Mouse (Mus musculus) heart, embryonic 14.5 days (tissue): ENCODE measurements around the gene Erc2. TPM values are rescaled to one million over a fixed set of nuclear protein-coding genes. Genes with fewer than 3 reads are reported as not detected.

ENCODE experiments used
- ATAC-seq: fragments of 200-750 bp; cut with Nextera tagmentation; 2 replicates; pipeline ENCODE4 v1.8.0; 2017; ENCODE audit warnings: low read depth, moderate TSS enrichment; ENCODE audit not compliant: insufficient number of reproducible peaks, insufficient read depth, low FRiP score
- H3K27ac ChIP-seq, 2 experiments: fragments of 200-500 bp in 1 of 2; fragments of 300-500 bp in 1 of 2; sonication (generic) in 1 of 2; replicated peaks in 1 of 2; 2 replicates each; pipeline ENCODE4 v1.5.1; 2012 to 2014; ENCODE audit warnings: low read depth in 2 of 2, low read length in 2 of 2, control low read depth in 1 of 2, mild to moderate bottlenecking in 1 of 2, mixed read lengths in 1 of 2; ENCODE audit not compliant: control insufficient read depth in 1 of 2, insufficient read depth in 1 of 2
- H3K27me3 ChIP-seq: fragments of 300-500 bp; sonication (generic); 2 replicates; pipeline ENCODE4 v1.6.1; 2014; ENCODE audit warnings: mild to moderate bottlenecking, low read length, control low read depth; ENCODE audit not compliant: control insufficient read depth, insufficient read depth
- H3K36me3 ChIP-seq: fragments of 300-500 bp; sonication (generic); 2 replicates; pipeline ENCODE4 v1.6.1; 2014; ENCODE audit warnings: mild to moderate bottlenecking, control low read depth, low read length, mixed read lengths; ENCODE audit not compliant: control insufficient read depth, insufficient read depth
- H3K4me1 ChIP-seq, 2 experiments: fragments of 200-500 bp in 1 of 2; fragments of 300-500 bp in 1 of 2; sonication (generic) in 1 of 2; 2 replicates each; pipeline ENCODE4 v1.6.1; 2012 to 2014; ENCODE audit warnings: low read length in 2 of 2, control low read depth in 1 of 2, mixed read lengths in 1 of 2; ENCODE audit not compliant: control insufficient read depth in 2 of 2, insufficient read depth in 2 of 2
- H3K4me2 ChIP-seq: fragments of 300-500 bp; sonication (generic); 2 replicates; pipeline ENCODE4 v1.6.1; 2014; ENCODE audit warnings: mild to moderate bottlenecking, low read length
- H3K4me3 ChIP-seq, 2 experiments: fragments of 200-500 bp in 1 of 2; fragments of 300-500 bp in 1 of 2; sonication (generic) in 1 of 2; 2 replicates each; pipeline ENCODE4 v1.5.1; 2012 to 2014; ENCODE audit warnings: low read length in 2 of 2, mild to moderate bottlenecking in 2 of 2, control low read depth in 1 of 2, low read depth in 1 of 2, moderate library complexity in 1 of 2; ENCODE audit not compliant: control insufficient read depth in 1 of 2, insufficient read depth in 1 of 2
- H3K9ac ChIP-seq: fragments of 300-500 bp; sonication (generic); 2 replicates; pipeline ENCODE4 v1.6.1; 2014; ENCODE audit warnings: mild to moderate bottlenecking, low read length
- H3K9me3 ChIP-seq: fragments of 300-500 bp; sonication (generic); 2 replicates; pipeline ENCODE4 v1.6.1; 2016; ENCODE audit warnings: low read length, control low read depth; ENCODE audit not compliant: control insufficient read depth
- WGBS: fragments of 180-500 bp; shearing (Covaris S2); extraction: QIAGEN DNeasy Blood & Tissue Kit; methylation state at CpG from one replicate; pipeline ENCODE4 v1.1.7; 2014; 5-methylcytosine and 5-hydroxymethylcytosine counted together
- polyA plus RNA-seq: library from polyadenylated mRNA; unstranded; fragments of >200 nt; fragmentation: Nextera tagmentation; extraction: Ambion mirVana; gene quantifications from 2 replicates; pipeline ENCODE4 v1.2.1, GENCODE M21; 2014

Erc2 gene
- polyA plus RNA-seq, 1 experiment from 2014 or later: 3.2 TPM

- Histone ChIP-seq H3K27ac (no peak overlapping the region), H3K4me1 (peaks cover 25 to 32% of the 10 kb centered on the region in 2 experiments)
These were observed 790.2 kb downstream of the Erc2 start for GRCm38 (mm10) chr14:28412252-28412995.

DNA sequence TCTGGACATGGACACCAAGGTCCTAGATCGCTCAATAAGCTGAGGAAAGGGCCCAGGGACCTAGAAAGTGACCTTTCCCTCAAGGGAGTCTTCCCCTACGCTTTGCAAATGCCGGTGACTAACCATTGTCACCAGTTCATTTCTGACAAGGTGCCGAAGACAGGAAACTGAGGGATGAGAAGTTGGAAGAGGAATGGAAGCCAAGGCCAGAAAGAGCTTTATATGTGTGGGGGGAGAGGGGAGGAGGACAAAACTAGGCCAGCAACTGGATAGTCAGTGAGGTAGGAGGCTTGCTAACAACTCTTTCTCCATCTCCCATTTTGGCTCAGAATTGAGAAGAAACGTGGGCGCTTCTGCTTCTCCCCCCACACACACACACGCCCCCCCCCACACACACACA, 791.3 kb downstream of the Erc2 start:
- WGBS: 83% methylated on average over 7 of the region's 7 CpGs
- peaks cover 34 to 43% of the 10 kb centered on the region in 2 experiments for H3K4me1 ChIP-seq

More at GRCm38 (mm10) chr14:28412252-28412995, 790.2 kb downstream of the Erc2 start:
- WGBS: 53% methylated on average over 8 of the region's 8 CpGs
- Histone ChIP-seq H3K9ac (no peak overlapping the region), H3K9me3 (no peaks in the 10 kb centered on the region), H3K27me3 (no peaks in the 10 kb centered on the region), H3K4me2 (no peak overlapping the region), H3K4me3 (no peak overlapping the region), H3K36me3 (no peaks in the 10 kb centered on the region)
- ATAC-seq: no peak

DNA sequence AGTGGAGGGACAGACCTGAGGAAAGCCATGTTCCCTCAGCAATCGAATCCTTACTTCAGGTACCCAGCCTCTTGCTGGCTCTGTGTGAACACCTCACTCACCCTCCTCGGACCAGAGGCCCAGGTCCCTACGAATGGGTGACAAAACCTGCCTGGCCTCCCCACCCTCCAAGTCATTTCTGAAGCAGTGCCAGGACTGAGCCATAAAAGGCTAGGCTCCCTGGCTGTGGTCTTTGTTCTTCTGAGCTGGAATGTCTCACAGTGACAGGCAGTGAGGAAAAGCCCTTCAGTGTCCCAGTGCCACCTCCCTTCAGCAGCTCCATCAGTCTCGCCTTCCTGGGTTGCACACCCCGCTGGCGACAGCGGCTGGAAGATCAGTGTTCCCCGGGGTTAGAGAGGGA, 794.8 kb downstream of the Erc2 start:
- H3K27me3 ChIP-seq: no peaks in the 10 kb centered on the region
- H3K4me2 ChIP-seq: 0 out of 2 replicates have a peak overlapping the region, but pooled peaks have one; percentile 7
- H3K4me3 ChIP-seq: no peak overlapping the region
- peak; percentile 93 for ATAC-seq
- H3K27ac ChIP-seq: peak overlapping the region; percentile 84
- H3K9me3 ChIP-seq: no peaks in the 10 kb centered on the region
- H3K4me1 ChIP-seq: peaks cover 31 to 43% of the 10 kb centered on the region in 2 experiments
- H3K36me3 ChIP-seq: no peaks in the 10 kb centered on the region
- 3% methylated on average over 8 of the region's 8 CpGs for WGBS
- H3K9ac ChIP-seq: no peak overlapping the region

More for the DNA sequence above, 791.3 kb downstream of the Erc2 start:
- no peaks in the 10 kb centered on the region for H3K27me3 ChIP-seq
- H3K9ac ChIP-seq: no peak overlapping the region
- H3K9me3 ChIP-seq: no peaks in the 10 kb centered on the region
- no peaks in the 10 kb centered on the region for H3K36me3 ChIP-seq
- no peak overlapping the region for H3K4me2 ChIP-seq
- no peak overlapping the region for H3K4me3 ChIP-seq
- no peak overlapping the region for H3K27ac ChIP-seq
- no peak for ATAC-seq

- ATAC-seq: no peak
- H3K27me3 ChIP-seq: no peaks in the 10 kb centered on the region
- no peaks in the 10 kb centered on the region for H3K9me3 ChIP-seq
- no peak overlapping the region for H3K4me2 ChIP-seq
- H3K36me3 ChIP-seq: no peaks in the 10 kb centered on the region
- H3K4me3 ChIP-seq: no peak overlapping the region
- peaks cover 24 to 33% of the 10 kb centered on the region in 2 experiments for H3K4me1 ChIP-seq
- WGBS: 70% methylated on average over 4 of the region's 4 CpGs
- no peak overlapping the region for H3K27ac ChIP-seq
- no peak overlapping the region for H3K9ac ChIP-seq
These were observed 796.3 kb downstream of the Erc2 start for GRCm38 (mm10) chr14:28418497-28418896.

DNA sequence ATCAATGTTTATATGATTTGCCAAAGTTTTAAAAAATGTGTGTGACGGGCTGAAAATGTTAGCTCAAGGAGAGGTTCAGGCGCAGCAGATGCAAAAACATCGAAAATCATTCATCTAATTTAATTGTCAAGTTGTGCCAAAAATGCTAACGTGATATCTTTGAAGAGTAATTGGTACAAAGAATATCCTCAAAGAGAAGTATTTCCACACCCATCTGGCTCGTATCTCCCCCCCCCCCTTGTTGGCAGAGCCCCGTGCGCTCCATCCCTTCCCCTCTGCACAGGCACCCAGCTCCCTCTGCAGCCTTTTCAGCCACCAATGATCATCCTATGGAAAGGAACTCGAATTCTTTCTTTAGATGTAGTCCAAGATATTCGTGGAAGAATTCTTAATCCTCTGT, 797.0 kb downstream of the Erc2 start:
- Histone ChIP-seq H3K36me3 (no peaks in the 10 kb centered on the region), H3K4me3 (no peak overlapping the region), H3K27me3 (no peaks in the 10 kb centered on the region), H3K9ac (no peak overlapping the region), H3K27ac (no peak overlapping the region), H3K9me3 (no peaks in the 10 kb centered on the region), H3K4me2 (no peak overlapping the region), H3K4me1 (peaks cover 24 to 33% of the 10 kb centered on the region in 2 experiments)
- 80% methylated on average over 9 of the region's 9 CpGs for WGBS
- no peak for ATAC-seq

- ATAC-seq: no peak
- H3K9ac ChIP-seq: no peak overlapping the region
- H3K4me1 ChIP-seq: peaks cover 24 to 33% of the 10 kb centered on the region in 2 experiments
- H3K27ac ChIP-seq: no peak overlapping the region
- no peak overlapping the region for H3K4me2 ChIP-seq
- H3K4me3 ChIP-seq: no peak overlapping the region
- 75% methylated on average over 11 of the region's 11 CpGs for WGBS
- no peaks in the 10 kb centered on the region for H3K36me3 ChIP-seq
- no peaks in the 10 kb centered on the region for H3K9me3 ChIP-seq
- no peaks in the 10 kb centered on the region for H3K27me3 ChIP-seq
These were observed 798.4 kb downstream of the Erc2 start for GRCm38 (mm10) chr14:28420596-28420995.

DNA sequence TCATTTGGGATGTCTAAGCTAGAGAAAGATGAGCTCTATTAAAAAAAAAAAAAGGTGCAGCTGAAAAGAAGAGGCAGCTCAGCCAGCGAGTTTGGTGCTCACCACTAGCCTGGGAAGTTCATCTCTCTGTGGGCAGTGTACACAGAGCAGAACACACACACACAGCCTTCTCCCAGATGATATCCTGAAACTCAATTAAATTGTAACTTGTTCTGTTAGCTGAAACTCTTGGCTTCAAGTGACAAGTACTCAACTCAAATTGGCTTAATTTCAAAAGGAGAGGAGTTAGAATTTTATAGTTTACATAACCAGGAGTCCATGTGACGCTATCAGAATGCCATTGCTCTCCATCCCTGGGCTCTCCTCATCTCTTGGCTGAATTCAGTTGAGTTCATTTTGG, 804.4 kb downstream of the Erc2 start:
- no peak overlapping the region for H3K27ac ChIP-seq
- no peak for ATAC-seq
- no peak overlapping the region for H3K4me3 ChIP-seq
- no peak overlapping the region for H3K9ac ChIP-seq
- no peaks in the 10 kb centered on the region for H3K27me3 ChIP-seq
- peaks cover 0 to 4% of the 10 kb centered on the region in 2 experiments; a peak in 2 of 4 replicates for H3K4me1 ChIP-seq
- H3K9me3 ChIP-seq: no peaks in the 10 kb centered on the region
- 81% methylated on average over 2 of the region's 2 CpGs for WGBS
- no peaks in the 10 kb centered on the region for H3K36me3 ChIP-seq
- no peak overlapping the region for H3K4me2 ChIP-seq
